Mouse (Mus musculus) kidney, postnatal 10 days (tissue): ENCODE results near the gene Flvcr1.

ENCODE experiments used
- DNase-seq: peaks from one replicate; pipeline ENCODE4 v3.0.0; 2021; ENCODE audit warnings: mixed read lengths

The Flvcr1 gene

DNA sequence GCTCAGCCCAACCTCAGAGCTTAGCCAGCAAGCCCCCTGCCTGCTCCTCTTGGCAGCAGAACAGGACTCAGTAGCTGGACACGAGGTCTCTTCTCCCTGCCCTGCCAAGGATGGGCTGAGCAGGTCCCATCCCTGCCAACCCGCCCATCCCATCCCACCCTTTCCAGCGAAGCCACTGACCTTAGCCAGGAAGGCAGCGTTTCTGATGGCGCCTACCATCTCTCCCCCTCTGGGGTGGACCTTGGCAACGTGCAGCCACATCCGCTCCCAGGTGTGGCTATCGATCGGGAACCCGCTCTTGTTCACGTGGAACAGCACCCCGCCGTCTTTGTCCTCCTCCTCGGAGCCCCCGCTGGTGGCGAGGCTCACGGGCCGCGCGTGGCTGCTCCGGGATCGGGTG is 48.0 kb downstream of the Flvcr1 start:
- DNase-seq: peak; percentile 27

DNA sequence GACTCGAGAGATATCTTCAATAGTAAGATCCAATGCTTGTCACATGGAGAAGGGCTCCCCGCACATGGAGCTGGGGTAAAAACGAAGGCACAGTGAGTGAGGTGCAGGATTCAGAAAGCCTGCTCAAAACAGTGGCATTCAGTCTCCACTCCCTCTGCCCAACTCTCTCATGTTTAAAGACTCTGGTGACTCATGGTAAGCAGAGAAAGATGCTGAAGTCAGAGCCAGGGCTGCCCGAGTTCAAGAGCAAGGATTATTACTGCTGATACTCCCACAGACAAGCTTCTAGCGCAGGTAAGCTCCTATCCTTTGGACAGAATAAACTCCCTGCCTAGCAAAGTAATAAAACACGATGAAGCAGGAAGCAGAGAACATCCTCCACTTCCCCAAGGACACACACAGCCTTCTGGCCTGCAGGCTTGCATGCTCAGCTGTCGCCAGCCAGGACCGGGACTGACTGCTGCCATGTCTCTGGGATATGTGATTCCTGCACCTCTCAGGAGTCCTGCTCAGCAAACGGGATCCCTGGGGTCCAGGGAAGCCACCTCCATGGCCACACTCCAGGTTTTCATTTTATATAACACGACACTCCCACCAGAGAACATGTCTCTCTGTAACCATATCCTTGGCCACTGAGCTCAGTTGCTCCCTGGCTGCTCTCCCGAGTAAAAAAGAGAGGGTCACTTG is 48.9 kb downstream of the Flvcr1 start:
- DNase-seq: no peak

DNA sequence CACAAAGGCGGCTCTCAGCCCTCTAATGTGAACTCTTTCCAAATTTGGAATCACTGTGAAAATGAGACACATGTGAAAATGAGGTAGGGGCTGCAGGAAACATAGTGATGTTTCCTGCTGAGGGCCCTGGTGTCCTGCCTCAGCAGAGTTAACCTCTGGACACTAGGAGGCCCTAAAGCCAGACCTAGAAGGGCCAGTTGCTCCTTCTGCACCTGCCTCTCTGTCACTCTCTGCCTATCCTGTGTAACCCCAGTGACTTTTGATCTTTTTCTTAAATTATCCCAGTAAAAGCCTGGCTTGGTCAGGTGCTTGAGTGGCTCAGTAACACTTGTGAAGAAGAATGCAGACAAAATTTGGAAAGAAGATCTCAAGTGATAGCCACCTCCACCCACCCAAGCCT is 51.1 kb downstream of the Flvcr1 start:
- no peak for DNase-seq

DNA sequence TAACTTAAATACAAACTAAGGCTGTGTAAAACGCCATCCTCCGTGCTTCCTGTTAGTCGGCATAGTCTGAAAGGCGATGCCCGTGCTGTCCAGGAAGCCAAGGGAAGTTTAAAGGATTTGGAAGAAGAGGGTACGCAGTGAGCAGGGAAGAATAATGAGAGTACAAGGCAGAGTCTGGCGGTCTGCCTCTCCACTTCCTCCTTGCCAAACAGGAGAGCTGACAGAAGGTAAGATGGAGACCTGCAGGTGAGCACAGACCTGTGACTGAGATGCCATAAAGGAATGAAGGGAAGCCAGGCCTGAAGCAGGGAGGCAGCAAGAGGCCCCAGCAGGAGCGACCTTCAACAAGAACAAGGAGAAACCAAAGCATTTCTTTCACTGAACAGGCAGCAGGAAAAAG is 51.8 kb downstream of the Flvcr1 start:
- DNase-seq: no peak

DNA sequence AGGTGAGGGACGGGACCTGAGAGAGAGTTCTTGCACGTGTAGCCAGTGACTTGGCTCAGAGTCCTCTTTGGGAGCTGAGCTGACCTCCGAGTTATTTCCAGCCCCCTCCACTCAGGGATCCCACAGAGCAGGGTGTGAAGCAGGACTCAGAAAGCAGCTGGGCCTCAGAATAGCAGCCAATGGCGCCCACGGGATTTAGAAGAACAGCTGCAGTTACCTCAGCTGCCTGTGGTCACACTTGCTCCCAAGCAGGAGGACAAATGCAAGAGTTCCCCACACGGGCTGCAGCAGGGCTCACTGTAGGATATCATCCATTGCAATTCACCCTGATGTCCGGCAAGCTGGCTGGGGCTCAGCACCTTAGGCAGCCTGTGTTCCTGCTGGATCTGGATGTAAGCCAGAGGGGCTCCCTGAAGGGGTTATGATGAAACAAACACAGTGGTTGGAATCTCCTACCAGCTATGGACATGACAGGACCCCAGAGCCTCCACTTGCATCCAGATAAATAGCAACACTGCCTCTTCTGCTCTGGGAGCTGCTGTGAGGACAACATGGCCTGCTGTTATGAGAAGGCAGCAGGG is 53.3 kb downstream of the Flvcr1 start:
- peak; percentile 22 for DNase-seq

DNA sequence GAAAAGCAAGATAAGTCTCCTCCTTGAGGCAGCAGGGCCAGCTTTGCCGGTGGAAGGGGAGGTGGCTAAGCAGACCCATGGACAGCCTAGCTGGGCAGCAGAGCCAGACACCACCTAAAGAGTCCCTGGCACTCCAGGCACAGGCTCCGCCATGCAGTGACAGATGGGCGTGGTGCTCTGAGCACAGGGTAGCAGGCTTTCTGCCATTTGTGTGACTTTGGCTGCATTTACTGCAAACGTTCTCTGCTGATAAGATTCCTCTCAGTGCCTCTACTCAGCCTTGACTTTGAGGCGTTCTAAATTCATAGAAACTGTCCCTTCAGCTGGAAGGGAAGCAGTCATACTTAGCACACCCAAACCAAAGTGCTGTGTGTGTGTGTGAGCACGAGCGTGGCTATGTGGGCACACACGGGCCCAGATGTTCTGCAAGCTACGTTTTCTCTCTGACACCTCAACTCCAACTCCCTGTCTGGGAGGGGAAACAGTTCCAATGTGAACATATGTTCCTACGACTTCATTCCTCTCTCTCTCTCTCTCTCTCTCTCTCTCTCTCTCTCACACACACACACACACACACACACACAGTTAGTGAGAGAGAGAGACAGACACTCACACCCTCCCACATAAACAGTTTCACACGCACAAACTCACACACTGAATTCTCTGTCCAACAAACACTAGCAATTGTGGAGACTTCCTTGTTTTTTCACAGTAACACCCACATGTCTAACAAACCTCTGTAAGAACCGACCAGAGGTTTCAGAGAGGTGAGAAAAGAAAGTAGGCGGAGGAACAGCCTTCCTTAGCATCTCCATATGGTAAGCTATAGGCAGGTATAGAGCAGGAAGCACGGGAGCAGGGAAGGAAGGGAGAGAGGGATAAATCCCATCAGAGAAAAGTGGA is 54.0 kb downstream of the Flvcr1 start:
- no peak for DNase-seq

DNA sequence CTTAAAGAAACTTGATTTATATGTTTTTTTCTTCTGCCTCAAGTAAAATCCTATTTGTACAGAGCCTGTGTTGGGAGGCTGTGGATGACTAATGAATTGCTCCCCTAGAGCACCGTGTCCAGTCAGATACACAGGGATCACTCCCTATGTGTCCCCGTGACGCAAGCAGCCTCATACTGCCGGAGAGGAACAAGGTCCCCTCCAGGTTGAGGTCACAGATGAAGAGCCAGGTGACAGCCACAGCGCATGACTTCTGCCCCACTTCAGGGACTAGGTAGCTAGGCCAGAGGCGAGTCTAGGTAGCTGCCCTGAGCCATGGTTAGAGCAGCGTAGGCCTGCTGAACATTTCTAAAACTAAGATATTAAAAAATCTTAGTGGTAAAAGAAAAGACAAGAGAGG is 57.9 kb downstream of the Flvcr1 start:
- no peak for DNase-seq

DNA sequence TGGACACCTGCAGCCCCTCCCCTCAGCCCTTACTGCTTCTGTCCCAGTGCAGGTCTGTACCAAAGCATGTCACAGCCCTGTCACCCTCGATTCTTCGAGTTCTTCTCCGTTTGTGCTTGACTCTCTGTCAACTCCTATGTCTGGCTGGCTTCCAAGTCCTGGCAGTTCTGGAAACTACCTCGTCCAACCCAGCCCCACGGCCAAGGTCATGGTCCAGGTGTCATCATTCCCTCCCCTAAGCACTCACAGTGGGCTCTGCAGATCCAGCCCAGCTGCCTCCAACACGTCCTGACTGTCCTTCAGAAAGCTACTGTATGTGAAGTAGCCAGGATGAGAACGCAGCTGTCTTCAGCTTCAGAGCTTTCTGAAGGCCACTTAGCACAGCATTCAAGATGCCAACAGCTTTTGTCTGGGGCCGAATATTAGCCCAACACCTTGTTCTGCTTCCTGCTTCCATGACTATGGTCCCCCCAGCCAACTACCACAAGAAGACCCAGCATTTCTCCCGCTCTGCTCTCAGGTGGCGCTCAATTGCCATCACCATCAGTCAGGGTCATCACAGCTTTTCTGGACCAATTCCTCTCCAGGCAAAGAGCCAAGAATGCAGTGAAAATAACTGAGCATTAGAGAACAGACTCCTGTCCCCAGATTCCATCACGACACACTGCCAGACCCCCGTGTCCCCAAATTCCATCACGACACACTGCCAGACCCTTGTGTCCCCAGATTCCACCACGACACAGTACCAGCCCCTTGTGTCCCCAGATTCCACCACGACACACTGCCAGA is 60.8 kb downstream of the Flvcr1 start:
- peak; percentile 51 for DNase-seq

DNA sequence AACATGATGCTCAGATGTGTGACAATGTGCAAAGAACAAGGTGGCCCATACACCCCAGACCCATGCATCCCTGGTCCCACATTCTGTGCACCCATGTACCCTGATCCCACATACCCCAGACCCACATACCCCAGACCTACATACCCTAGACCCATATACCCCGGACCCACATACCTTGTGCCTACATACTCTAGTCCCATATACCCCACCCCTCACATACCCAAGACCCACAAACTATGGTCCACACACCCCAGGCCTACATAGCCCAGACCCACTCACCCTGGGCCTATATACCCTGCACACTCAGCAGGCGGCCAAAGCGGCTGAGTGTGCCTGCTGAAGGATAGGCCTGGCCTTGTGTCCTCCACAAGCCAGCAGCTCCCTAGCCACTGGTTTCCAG is 63.2 kb downstream of the Flvcr1 start:
- DNase-seq: no peak

DNA sequence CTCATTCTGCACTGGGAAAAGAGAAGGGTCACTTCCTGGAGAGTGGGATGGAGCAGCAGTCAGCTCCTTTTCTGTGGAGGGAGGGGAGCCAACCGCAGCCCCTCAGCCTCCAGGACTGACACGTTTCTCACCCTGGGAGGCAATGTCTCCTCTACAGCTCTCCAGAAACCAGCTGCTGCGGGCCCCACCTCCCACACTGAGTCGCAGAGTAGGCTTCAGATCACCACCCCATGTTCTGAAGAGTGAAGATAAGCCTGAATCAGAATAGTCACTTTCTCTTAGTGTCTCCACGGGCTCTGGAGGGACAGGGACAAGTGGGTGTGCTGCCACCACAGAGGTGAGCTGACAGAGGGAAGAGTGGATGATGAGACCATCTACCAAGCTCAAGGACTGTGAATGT is 67.1 kb downstream of the Flvcr1 start:
- no peak for DNase-seq
